Mouse (Mus musculus) kidney, embryonic 16.5 days (tissue): ENCODE data around the gene Pofut1. TPM values are rescaled to one million over a fixed set of nuclear protein-coding genes. Genes with fewer than 3 reads are reported as not detected.
A peak's percentile ranks its signal among the peaks of the same experiment; 100 is the strongest.

Experiments used
- ATAC-seq: fragments of 200-750 bp; cut with Nextera tagmentation; 2 replicates; pipeline ENCODE4 v1.8.0; 2017; ENCODE audit warnings: moderate TSS enrichment; ENCODE audit not compliant: low FRiP score, low TSS enrichment
- H3K27ac ChIP-seq: fragments of 300-500 bp; sonication (generic); 2 replicates; pipeline ENCODE4 v1.5.1; 2014; ENCODE audit warnings: low read length
- H3K27me3 ChIP-seq: fragments of 300-500 bp; sonication (generic); 2 replicates; pipeline ENCODE4 v1.6.1; 2014; ENCODE audit warnings: low read length, control low read depth, mixed read lengths; ENCODE audit not compliant: insufficient read depth
- H3K36me3 ChIP-seq: fragments of 300-500 bp; sonication (generic); 2 replicates; pipeline ENCODE4 v1.6.1; 2014; ENCODE audit warnings: low read length, control low read depth, mixed read lengths; ENCODE audit not compliant: insufficient read depth
- H3K4me1 ChIP-seq: fragments of 300-500 bp; sonication (generic); 2 replicates; pipeline ENCODE4 v1.6.1; 2014; ENCODE audit warnings: low read length, control low read depth, mixed read lengths; ENCODE audit not compliant: insufficient read depth
- H3K4me2 ChIP-seq: fragments of 300-500 bp; sonication (generic); replicated peaks from 2 replicates; pipeline ENCODE4 v1.6.1; 2014; ENCODE audit warnings: low read depth, low read length
- H3K4me3 ChIP-seq: fragments of 300-500 bp; sonication (generic); 2 replicates; pipeline ENCODE4 v1.5.1; 2014; ENCODE audit warnings: mild to moderate bottlenecking, low read length
- H3K9ac ChIP-seq: fragments of 300-500 bp; sonication (generic); replicated peaks from 2 replicates; pipeline ENCODE4 v1.6.1; 2014; ENCODE audit warnings: low read length
- H3K9me3 ChIP-seq: fragments of 300-500 bp; sonication (generic); 2 replicates; pipeline ENCODE4 v1.6.1; 2016; ENCODE audit warnings: low read length, control low read depth
- WGBS: fragments of 180-500 bp; shearing (Covaris S2); extraction: QIAGEN DNeasy Blood & Tissue Kit; methylation state at CpG from one replicate; pipeline ENCODE4 v1.1.7; 2014; 5-methylcytosine and 5-hydroxymethylcytosine counted together
- polyA plus RNA-seq: library from polyadenylated mRNA; unstranded; fragments of >200 nt; fragmentation: Nextera tagmentation; extraction: Ambion mirVana; gene quantifications from 2 replicates; pipeline ENCODE4 v1.2.1, GENCODE M21; 2015

The Pofut1 gene
- polyA plus RNA-seq, 1 experiment from 2014 or later, result 6.5 TPM

- WGBS, result 43% methylated on average over 4 of the region's 4 CpGs
- Histone ChIP-seq H3K36me3 (no peaks in the 10 kb centered on the region), H3K27me3 (no peaks in the 10 kb centered on the region), H3K4me3 (no peak overlapping the region), H3K27ac (peak overlapping the region; percentile 48; the same call in 1 of the 2 replicates), H3K9me3 (no peaks in the 10 kb centered on the region), H3K4me1 (peaks cover 12% of the 10 kb centered on the region), H3K9ac (no peak overlapping the region), H3K4me2 (no peak overlapping the region)
- ATAC-seq, result 0 out of 2 replicates have a peak, but pooled peaks have one; percentile 62
Measured at GRCm38 (mm10) chr2:153298863-153299262, 57.5 kb downstream of the Pofut1 start.

GRCm38 (mm10) chr2:153301123-153301522 is 59.8 kb downstream of the Pofut1 start:
- no peak overlapping the region for H3K4me3 ChIP-seq
- H3K9ac ChIP-seq, result no peak overlapping the region
- no peak overlapping the region for H3K27ac ChIP-seq
- 93% methylated on average over 5 of the region's 5 CpGs for WGBS
- no peaks in the 10 kb centered on the region for H3K9me3 ChIP-seq
- no peaks in the 10 kb centered on the region for H3K27me3 ChIP-seq
- peaks cover 12% of the 10 kb centered on the region for H3K4me1 ChIP-seq
- no peak for ATAC-seq
- H3K4me2 ChIP-seq, result no peak overlapping the region
- no peaks in the 10 kb centered on the region for H3K36me3 ChIP-seq

- Histone ChIP-seq H3K4me2 (no peak overlapping the region), H3K27ac (no peak overlapping the region), H3K36me3 (no peaks in the 10 kb centered on the region), H3K9ac (no peak overlapping the region), H3K4me3 (no peak overlapping the region), H3K9me3 (no peaks in the 10 kb centered on the region), H3K4me1 (no peaks in the 10 kb centered on the region), H3K27me3 (no peaks in the 10 kb centered on the region)
- ATAC-seq, result no peak
- 51% methylated on average over 6 of the region's 6 CpGs for WGBS
Measured at GRCm38 (mm10) chr2:153305240-153305639, 63.9 kb downstream of the Pofut1 start.

- no peak overlapping the region for H3K27ac ChIP-seq
- no peak overlapping the region for H3K9ac ChIP-seq
- 60% methylated on average over 7 of the region's 7 CpGs for WGBS
- no peaks in the 10 kb centered on the region for H3K27me3 ChIP-seq
- ATAC-seq, result no peak
- no peak overlapping the region for H3K4me3 ChIP-seq
- H3K9me3 ChIP-seq, result no peaks in the 10 kb centered on the region
- no peaks in the 10 kb centered on the region for H3K36me3 ChIP-seq
- no peaks in the 10 kb centered on the region for H3K4me1 ChIP-seq
- no peak overlapping the region for H3K4me2 ChIP-seq
Measured at GRCm38 (mm10) chr2:153308586-153308985, 67.3 kb downstream of the Pofut1 start.

GRCm38 (mm10) chr2:153309106-153309505 is 67.8 kb downstream of the Pofut1 start:
- Histone ChIP-seq H3K36me3 (no peaks in the 10 kb centered on the region), H3K27me3 (no peaks in the 10 kb centered on the region), H3K9ac (no peak overlapping the region), H3K4me1 (no peaks in the 10 kb centered on the region), H3K9me3 (no peaks in the 10 kb centered on the region), H3K4me2 (no peak overlapping the region), H3K27ac (no peak overlapping the region), H3K4me3 (no peak overlapping the region)
- 48% methylated on average over 8 of the region's 8 CpGs for WGBS
- no peak for ATAC-seq

- H3K27ac ChIP-seq, result no peak overlapping the region
- H3K4me3 ChIP-seq, result no peak overlapping the region
- no peak for ATAC-seq
- H3K4me1 ChIP-seq, result no peaks in the 10 kb centered on the region
- 74% methylated on average over 6 of the region's 6 CpGs for WGBS
- no peak overlapping the region for H3K4me2 ChIP-seq
- H3K9me3 ChIP-seq, result no peaks in the 10 kb centered on the region
- H3K36me3 ChIP-seq, result no peaks in the 10 kb centered on the region
- no peaks in the 10 kb centered on the region for H3K27me3 ChIP-seq
- H3K9ac ChIP-seq, result no peak overlapping the region
Measured at GRCm38 (mm10) chr2:153310228-153310627, 68.9 kb downstream of the Pofut1 start.

- H3K4me1 ChIP-seq, result no peaks in the 10 kb centered on the region
- no peak overlapping the region for H3K9ac ChIP-seq
- WGBS, result 88% methylated on average over 9 of the region's 9 CpGs
- peaks cover 11% of the 10 kb centered on the region for H3K36me3 ChIP-seq
- no peak overlapping the region for H3K27ac ChIP-seq
- no peaks in the 10 kb centered on the region for H3K27me3 ChIP-seq
- no peak overlapping the region for H3K4me2 ChIP-seq
- ATAC-seq, result no peak
- H3K9me3 ChIP-seq, result no peaks in the 10 kb centered on the region
- no peak overlapping the region for H3K4me3 ChIP-seq
Measured at GRCm38 (mm10) chr2:153312884-153313283, 71.6 kb downstream of the Pofut1 start.

- H3K27me3 ChIP-seq, result no peaks in the 10 kb centered on the region
- H3K9me3 ChIP-seq, result no peaks in the 10 kb centered on the region
- H3K4me3 ChIP-seq, result no peak overlapping the region
- no peaks in the 10 kb centered on the region for H3K4me1 ChIP-seq
- no peak overlapping the region for H3K27ac ChIP-seq
- H3K4me2 ChIP-seq, result no peak overlapping the region
- no peak for ATAC-seq
- H3K9ac ChIP-seq, result no peak overlapping the region
- peaks cover 32% of the 10 kb centered on the region for H3K36me3 ChIP-seq
- WGBS, result 95% methylated on average over 4 of the region's 4 CpGs
Measured at GRCm38 (mm10) chr2:153318408-153318807, 77.1 kb downstream of the Pofut1 start.

GRCm38 (mm10) chr2:153319036-153319643 is 77.8 kb downstream of the Pofut1 start:
- no peaks in the 10 kb centered on the region for H3K9me3 ChIP-seq
- WGBS, result 76% methylated on average over 8 of the region's 8 CpGs
- H3K4me1 ChIP-seq, result no peaks in the 10 kb centered on the region
- H3K27me3 ChIP-seq, result no peaks in the 10 kb centered on the region
- ATAC-seq, result no peak
- peaks cover 39% of the 10 kb centered on the region for H3K36me3 ChIP-seq
- H3K4me2 ChIP-seq, result no peak overlapping the region
- no peak overlapping the region for H3K9ac ChIP-seq
- H3K27ac ChIP-seq, result no peak overlapping the region
- no peak overlapping the region for H3K4me3 ChIP-seq
